Mouse (Mus musculus): Measurements from ENCODE around the gene Chchd5. TPM values are rescaled to one million over a fixed set of nuclear protein-coding genes. Genes with fewer than 3 reads are reported as not detected.

The Chchd5 gene
- polyA plus RNA-seq, 1 experiment from 2014 or later = 26.8 TPM

DNA sequence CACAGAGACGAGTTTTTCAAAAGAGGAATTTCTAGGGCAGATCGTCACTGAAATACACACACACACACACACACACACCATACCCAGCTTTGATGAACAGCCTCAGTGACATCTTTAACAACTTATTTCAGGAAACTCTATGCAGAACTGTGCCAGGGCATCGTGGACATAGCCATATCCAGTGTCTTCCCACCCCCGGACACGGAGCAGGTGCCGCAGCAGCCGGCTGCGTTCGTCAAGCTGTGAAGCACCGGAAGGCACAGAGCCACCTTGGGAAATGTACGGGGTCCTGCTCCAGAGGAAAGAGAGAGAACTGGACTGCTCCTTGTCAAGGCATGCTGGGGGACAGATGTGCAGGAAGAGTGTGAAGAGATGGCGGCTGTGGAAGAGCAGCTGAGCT is 36.7 kb upstream of the Chchd5 start:
- no peaks in the 10 kb centered on the region for H3K27me3 ChIP-seq (ENCODE audit: insufficient read depth, low read length)
- H3K36me3 ChIP-seq (ENCODE audit: insufficient read depth, low read length) = peaks cover 11% of the 10 kb centered on the region; the same call in 1 of the 2 replicates
- H3K4me3 ChIP-seq (replicated peaks; ENCODE audit: low read depth, low read length) = no peak overlapping the region
- no peak overlapping the region for H3K4me2 ChIP-seq (ENCODE audit: low read length)
- no peak for ATAC-seq (replicated peaks; ENCODE audit: low FRiP score, low read depth)
- no peaks in the 10 kb centered on the region for H3K4me1 ChIP-seq (replicated peaks; ENCODE audit: insufficient read depth, low read length)
- TF ChIP-seq CTCF (IDR thresholded peaks at IDR 0.05; ENCODE audit: low read depth) = no peak
- no peaks in the 10 kb centered on the region for H3K9me3 ChIP-seq (replicated peaks; ENCODE audit: low read length)
- no peak overlapping the region for H3K27ac ChIP-seq
- H3K9ac ChIP-seq (ENCODE audit: low read depth, low read length) = no peak overlapping the region
- 70% methylated on average over 12 of the region's 12 CpGs for WGBS
- no peak for DNase-seq (ENCODE audit: low spot score)

DNA sequence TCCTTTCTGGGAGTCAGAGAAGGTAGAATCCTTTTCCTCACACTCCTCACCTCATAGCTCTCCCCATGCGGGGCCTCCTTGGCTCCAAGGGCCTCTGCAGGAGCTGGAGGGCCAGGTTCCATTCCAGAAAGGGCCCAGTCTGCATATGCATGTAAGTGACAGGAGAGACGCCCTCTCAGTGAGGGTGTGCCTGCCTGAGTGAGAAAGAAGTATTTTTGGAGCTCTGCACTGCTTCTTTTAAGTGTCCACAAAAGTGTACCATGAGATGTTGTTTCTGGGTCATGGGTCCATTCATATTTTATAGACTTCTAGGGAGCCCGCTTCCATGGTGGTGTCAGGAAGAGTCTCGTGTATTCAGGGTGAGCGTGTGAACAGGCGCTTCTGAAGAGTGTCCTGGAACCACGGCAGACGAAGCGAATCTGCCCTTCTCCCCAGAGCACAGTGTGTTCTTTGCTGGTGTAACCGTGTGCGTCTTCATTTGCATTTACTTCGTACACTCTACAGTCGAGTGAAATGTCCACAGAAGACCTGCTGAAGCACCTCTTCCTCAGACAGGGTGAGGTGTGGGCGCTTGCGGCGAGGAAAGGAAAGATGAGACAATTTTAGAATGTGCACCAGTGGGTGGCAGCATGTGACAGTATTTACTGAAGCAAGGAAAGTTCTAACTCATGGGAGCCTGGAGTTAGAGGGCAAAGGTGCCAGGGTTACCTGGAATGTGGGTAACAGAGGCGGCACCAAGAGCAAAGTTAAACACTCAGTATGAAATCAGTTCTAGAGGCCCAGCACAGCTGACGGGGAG is 35.4 kb upstream of the Chchd5 start:
- ATAC-seq (replicated peaks; ENCODE audit: low FRiP score, low read depth) (no peak), DNase-seq (ENCODE audit: low spot score) (no peak)
- H3K27me3 ChIP-seq (ENCODE audit: insufficient read depth, low read length) = no peaks in the 10 kb centered on the region
- no peak overlapping the region for H3K4me2 ChIP-seq (ENCODE audit: low read length)
- peak; percentile 22; the same call in 1 of the 2 replicates for TF ChIP-seq CTCF (IDR thresholded peaks at IDR 0.05; ENCODE audit: low read depth)
- H3K27ac ChIP-seq = no peak overlapping the region
- 85% methylated on average over 18 of the region's 18 CpGs for WGBS
- H3K36me3 ChIP-seq (ENCODE audit: insufficient read depth, low read length) = peaks cover 11% of the 10 kb centered on the region; the same call in 1 of the 2 replicates
- no peak overlapping the region for H3K4me3 ChIP-seq (replicated peaks; ENCODE audit: low read depth, low read length)
- no peak overlapping the region for H3K9ac ChIP-seq (ENCODE audit: low read depth, low read length)
- H3K4me1 ChIP-seq (replicated peaks; ENCODE audit: insufficient read depth, low read length) = no peaks in the 10 kb centered on the region
- H3K9me3 ChIP-seq (replicated peaks; ENCODE audit: low read length) = no peaks in the 10 kb centered on the region

DNA sequence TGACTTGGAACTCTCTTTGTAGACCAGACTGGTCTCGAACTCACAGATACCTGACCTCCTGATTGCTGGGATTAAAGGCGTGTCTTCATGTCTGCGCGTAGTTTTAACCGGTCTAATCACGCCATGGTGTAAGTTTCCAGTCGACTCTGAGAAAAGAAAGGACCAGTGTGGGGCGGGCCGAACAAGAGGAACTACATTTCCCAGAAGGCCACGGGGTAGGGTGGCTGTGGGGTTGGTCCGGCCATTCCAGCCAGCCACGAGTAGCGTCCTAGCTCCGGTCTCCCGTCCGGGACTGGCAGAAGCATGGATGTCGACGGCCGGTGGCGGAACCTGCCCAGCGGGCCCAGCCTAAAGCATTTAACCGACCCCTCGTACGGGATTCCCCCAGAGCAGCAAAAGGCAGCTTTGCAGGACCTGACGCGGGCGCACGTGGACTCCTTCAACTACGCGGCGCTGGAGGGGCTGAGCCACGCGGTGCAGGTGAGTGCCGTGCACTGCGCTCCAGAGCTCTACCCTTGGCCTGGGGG is 28.7 kb upstream of the Chchd5 start, which contains the start of gene Polr1b:
TSS of gene Polr1b (plus strand) at position 212 of the 527 bp plus-strand sequence.
- peak within 1 kb of the TSS; percentile 67 for H3K4me2 ChIP-seq (ENCODE audit: low read length)
- H3K4me3 ChIP-seq (replicated peaks; ENCODE audit: low read depth, low read length) = peak within 1 kb of the TSS; percentile 52
- ATAC-seq (replicated peaks; ENCODE audit: low FRiP score, low read depth) = peak; percentile 99
- no peak within 1 kb of the TSS for H3K27ac ChIP-seq
- no peaks in the 10 kb centered on the region for H3K9me3 ChIP-seq (replicated peaks; ENCODE audit: low read length)
- H3K9ac ChIP-seq (ENCODE audit: low read depth, low read length) = peak within 1 kb of the TSS; percentile 61
- DNase-seq (ENCODE audit: low spot score) = peak; percentile 98
- H3K4me1 ChIP-seq (replicated peaks; ENCODE audit: insufficient read depth, low read length) = no peaks in the 10 kb centered on the region
- H3K36me3 ChIP-seq (ENCODE audit: insufficient read depth, low read length) = peaks cover 17% of the 10 kb centered on the region
- no peak for TF ChIP-seq CTCF (IDR thresholded peaks at IDR 0.05; ENCODE audit: low read depth)
- 0% methylated on average over 35 of the region's 35 CpGs for WGBS
- H3K27me3 ChIP-seq (ENCODE audit: insufficient read depth, low read length) = no peaks in the 10 kb centered on the region

DNA sequence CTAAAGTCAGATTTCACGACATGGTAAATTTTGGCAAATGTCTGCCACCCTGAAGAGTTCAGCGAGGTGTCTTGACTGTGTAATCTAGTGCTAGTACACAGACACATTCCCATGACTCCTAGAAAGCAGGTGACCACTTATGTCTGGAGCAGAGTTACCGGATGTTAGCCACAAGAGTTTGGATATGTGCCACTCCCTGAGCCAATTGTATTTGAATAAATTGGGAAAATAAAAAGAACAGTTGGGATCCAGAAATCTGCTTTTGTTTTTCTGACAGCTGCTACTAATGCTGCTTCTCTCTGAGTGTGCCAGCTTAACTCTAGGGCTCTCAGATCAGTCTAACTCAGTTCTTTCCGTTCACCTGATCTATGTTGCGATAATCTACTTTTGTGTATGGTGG is 16.6 kb upstream of the Chchd5 start:
- no peaks in the 10 kb centered on the region for H3K4me1 ChIP-seq (replicated peaks; ENCODE audit: insufficient read depth, low read length)
- no peak overlapping the region for H3K4me3 ChIP-seq (replicated peaks; ENCODE audit: low read depth, low read length)
- H3K27me3 ChIP-seq (ENCODE audit: insufficient read depth, low read length) = no peaks in the 10 kb centered on the region
- 94% methylated on average over 5 of the region's 5 CpGs for WGBS
- no peak for ATAC-seq (replicated peaks; ENCODE audit: low FRiP score, low read depth)
- H3K9ac ChIP-seq (ENCODE audit: low read depth, low read length) = no peak overlapping the region
- no peaks in the 10 kb centered on the region for H3K9me3 ChIP-seq (replicated peaks; ENCODE audit: low read length)
- no peak overlapping the region for H3K27ac ChIP-seq
- no peak overlapping the region for H3K4me2 ChIP-seq (ENCODE audit: low read length)
- peaks cover 58% of the 10 kb centered on the region for H3K36me3 ChIP-seq (ENCODE audit: insufficient read depth, low read length)
- DNase-seq (ENCODE audit: low spot score) = no peak
- TF ChIP-seq CTCF (IDR thresholded peaks at IDR 0.05; ENCODE audit: low read depth) = no peak

DNA sequence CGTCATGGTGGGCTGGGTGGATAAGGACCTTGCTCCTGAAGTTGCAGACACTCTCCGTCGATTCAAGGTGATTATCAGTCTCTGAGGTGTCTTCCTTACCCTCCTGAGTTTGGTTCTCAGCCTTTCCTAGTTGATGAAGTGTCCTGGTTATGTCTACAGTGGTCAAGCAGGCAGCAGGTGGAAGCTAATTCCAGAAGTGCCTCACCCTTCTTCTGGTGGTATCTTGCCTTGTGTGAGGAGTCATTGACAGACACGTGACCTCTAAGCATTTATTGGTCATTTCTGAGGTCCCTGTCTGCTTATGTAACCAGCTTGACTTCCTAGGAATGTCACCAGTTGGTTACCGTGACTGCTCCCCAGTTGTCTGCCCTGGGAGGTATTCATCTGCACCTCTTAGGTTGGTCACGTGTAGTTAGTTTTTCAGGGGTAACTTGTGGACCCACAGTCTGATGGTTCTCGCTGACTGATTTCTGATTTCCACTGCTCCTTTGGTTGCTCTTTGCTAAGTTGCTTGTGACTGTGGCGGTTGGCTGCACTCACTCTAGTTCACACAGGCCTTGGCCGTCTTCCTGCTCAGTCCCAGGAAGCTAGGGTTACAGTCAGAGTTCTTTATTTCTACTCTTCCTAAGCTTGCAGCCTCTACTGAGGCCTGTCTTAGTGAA is 13.7 kb upstream of the Chchd5 start:
- Histone ChIP-seq H3K27me3 (ENCODE audit: insufficient read depth, low read length) (no peaks in the 10 kb centered on the region), H3K4me1 (replicated peaks; ENCODE audit: insufficient read depth, low read length) (no peaks in the 10 kb centered on the region), H3K27ac (peak overlapping the region; percentile 75), H3K4me3 (replicated peaks; ENCODE audit: low read depth, low read length) (no peak overlapping the region), H3K36me3 (ENCODE audit: insufficient read depth, low read length) (peaks cover 69% of the 10 kb centered on the region), H3K4me2 (ENCODE audit: low read length) (no peak overlapping the region), H3K9me3 (replicated peaks; ENCODE audit: low read length) (no peaks in the 10 kb centered on the region), H3K9ac (ENCODE audit: low read depth, low read length) (no peak overlapping the region)
- no peak for TF ChIP-seq CTCF (IDR thresholded peaks at IDR 0.05; ENCODE audit: low read depth)
- DNase-seq (ENCODE audit: low spot score) (no peak), ATAC-seq (replicated peaks; ENCODE audit: low FRiP score, low read depth) (peak; percentile 71)
- WGBS = 76% methylated on average over 9 of the region's 9 CpGs

DNA sequence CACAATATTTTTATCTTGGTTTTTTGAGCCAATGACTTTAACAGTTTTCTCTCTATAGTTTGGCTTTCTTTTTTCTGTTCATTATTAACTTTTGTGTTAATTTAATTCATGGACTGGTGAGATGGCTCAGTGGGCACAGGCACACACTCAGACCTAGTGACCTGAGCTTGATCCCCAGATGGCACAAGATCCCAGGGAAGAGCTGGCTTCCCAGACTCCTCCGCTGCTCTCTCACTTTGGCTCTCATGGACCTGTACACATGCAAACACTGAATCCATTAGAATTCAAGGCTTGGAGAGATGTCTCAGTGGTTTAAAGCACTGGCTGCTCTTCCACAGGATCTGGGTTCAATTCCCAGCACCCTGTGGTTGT is 13.1 kb upstream of the Chchd5 start:
- DNase-seq (ENCODE audit: low spot score) = no peak
- Histone ChIP-seq H3K4me2 (ENCODE audit: low read length) (no peak overlapping the region), H3K27me3 (ENCODE audit: insufficient read depth, low read length) (no peaks in the 10 kb centered on the region), H3K27ac (peak overlapping the region; percentile 75), H3K4me1 (replicated peaks; ENCODE audit: insufficient read depth, low read length) (no peaks in the 10 kb centered on the region), H3K4me3 (replicated peaks; ENCODE audit: low read depth, low read length) (no peak overlapping the region), H3K9ac (ENCODE audit: low read depth, low read length) (no peak overlapping the region), H3K36me3 (ENCODE audit: insufficient read depth, low read length) (peaks cover 72% of the 10 kb centered on the region), H3K9me3 (replicated peaks; ENCODE audit: low read length) (no peaks in the 10 kb centered on the region)
- WGBS = 70% methylated on average over 1 of the region's 1 CpGs
- no peak for TF ChIP-seq CTCF (IDR thresholded peaks at IDR 0.05; ENCODE audit: low read depth)
- ATAC-seq (replicated peaks; ENCODE audit: low FRiP score, low read depth) = peak; percentile 77; the same call in 1 of the 2 replicates

Data from kidney, postnatal 0 days (tissue).